Mouse (Mus musculus) neural tube, embryonic 13.5 days (tissue): ENCODE measurements around the gene Kcnma1. TPM values are rescaled to one million over a fixed set of nuclear protein-coding genes. Genes with fewer than 3 reads are reported as not detected.
A peak's percentile ranks its signal among the peaks of the same experiment; 100 is the strongest.

Source experiments
- ATAC-seq: fragments of 200-750 bp; cut with Nextera tagmentation; 2 replicates; pipeline ENCODE4 v1.8.0; 2017; ENCODE audit warnings: low read depth, mild to moderate bottlenecking, moderate TSS enrichment, moderate library complexity
- H3K27ac ChIP-seq: fragments of 300-500 bp; sonication (generic); replicated peaks from 2 replicates; pipeline ENCODE4 v1.5.1; 2015; ENCODE audit warnings: moderate library complexity, mild to moderate bottlenecking, inconsistent platforms
- H3K27me3 ChIP-seq: fragments of 300-500 bp; sonication (generic); 2 replicates; pipeline ENCODE4 v1.6.1; 2015; ENCODE audit warnings: mild to moderate bottlenecking, inconsistent platforms
- H3K36me3 ChIP-seq: fragments of 300-500 bp; sonication (generic); 2 replicates; pipeline ENCODE4 v1.6.1; 2015; ENCODE audit warnings: mild to moderate bottlenecking, inconsistent platforms
- H3K4me1 ChIP-seq: fragments of 300-500 bp; sonication (generic); replicated peaks from 2 replicates; pipeline ENCODE4 v1.6.1; 2015; ENCODE audit warnings: inconsistent platforms
- H3K4me2 ChIP-seq: fragments of 300-500 bp; sonication (generic); 2 replicates; pipeline ENCODE4 v1.6.1; 2015; ENCODE audit warnings: inconsistent platforms, mild to moderate bottlenecking, moderate library complexity
- H3K4me3 ChIP-seq: fragments of 300-500 bp; sonication (generic); 2 replicates; pipeline ENCODE4 v1.5.1; 2015; ENCODE audit warnings: mild to moderate bottlenecking, inconsistent platforms
- H3K9ac ChIP-seq: fragments of 300-500 bp; sonication (generic); 2 replicates; pipeline ENCODE4 v1.6.1; 2015; ENCODE audit warnings: moderate library complexity, mild to moderate bottlenecking, inconsistent platforms
- H3K9me3 ChIP-seq: fragments of 300-500 bp; sonication (generic); 2 replicates; pipeline ENCODE4 v1.6.1; 2016; ENCODE audit warnings: inconsistent platforms
- WGBS: fragments of 180-500 bp; shearing (Covaris S2); methylation state at CpG from one replicate; pipeline ENCODE4 v1.1.7; 2015; 5-methylcytosine and 5-hydroxymethylcytosine counted together
- polyA plus RNA-seq: library from polyadenylated mRNA; unstranded; fragments of >200 nt; fragmentation: Nextera tagmentation; extraction: Ambion mirVana; gene quantifications from 2 replicates; pipeline ENCODE4 v1.2.1, GENCODE M21; 2015

Gene Kcnma1
- polyA plus RNA-seq, 1 experiment from 2014 or later, result 13.1 TPM

DNA sequence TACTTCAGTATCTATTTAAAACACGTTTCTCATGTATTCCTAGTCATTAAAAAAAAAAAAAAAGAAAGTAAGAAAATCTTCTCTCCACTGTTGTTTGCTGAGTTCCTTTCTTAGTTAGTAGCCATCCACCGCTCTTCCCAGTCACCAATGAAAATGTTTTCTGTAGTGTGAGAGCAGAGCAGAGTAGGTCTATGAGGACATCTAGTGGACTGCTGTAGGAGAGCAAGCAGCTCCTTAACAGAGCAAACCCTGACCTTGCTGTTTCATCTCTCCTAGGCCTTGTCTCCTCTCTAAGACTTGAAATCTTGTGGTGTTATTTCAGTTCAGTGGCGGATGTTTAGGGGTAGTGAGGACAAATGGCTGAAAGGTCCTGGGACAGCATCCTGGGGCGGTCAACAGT lies 585.2 kb downstream of the Kcnma1 start:
- no peak for ATAC-seq
- Histone ChIP-seq H3K4me1 (no peaks in the 10 kb centered on the region; the same call in 1 of the 2 replicates), H3K4me2 (no peak overlapping the region), H3K4me3 (no peak overlapping the region), H3K9me3 (no peaks in the 10 kb centered on the region), H3K27me3 (peaks cover 5% of the 10 kb centered on the region; the same call in 1 of the 2 replicates), H3K36me3 (no peaks in the 10 kb centered on the region), H3K27ac (no peak overlapping the region), H3K9ac (no peak overlapping the region)
- WGBS, result 32% methylated on average over 4 of the region's 4 CpGs

DNA sequence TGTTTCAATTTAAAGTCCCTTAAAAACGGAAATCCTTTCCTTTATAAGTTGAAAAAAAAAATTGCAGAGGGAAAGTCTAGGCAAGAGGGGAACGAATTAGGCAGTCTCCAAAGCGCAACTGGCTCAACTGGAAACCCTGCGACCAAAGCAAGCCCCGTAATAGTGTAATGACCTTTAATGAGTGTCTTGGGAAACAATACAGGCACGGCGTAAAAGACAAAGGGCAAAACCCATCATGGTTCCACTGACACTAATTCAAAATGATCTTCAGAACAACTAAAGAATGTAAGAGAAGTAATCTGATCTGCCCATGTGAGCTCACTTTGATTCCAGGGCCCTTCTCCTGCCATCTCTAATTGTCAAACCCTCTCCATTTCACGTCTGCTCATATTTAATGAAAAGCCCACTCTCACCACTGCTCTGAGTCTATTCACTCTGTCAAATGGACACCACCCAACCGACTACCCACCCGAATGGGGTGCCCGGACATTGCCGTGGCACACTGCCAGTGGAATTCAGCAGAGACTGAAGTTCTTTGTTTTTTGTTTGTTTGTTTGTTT lies 591.7 kb downstream of the Kcnma1 start:
- Histone ChIP-seq H3K4me3 (no peak overlapping the region), H3K27me3 (no peaks in the 10 kb centered on the region), H3K4me2 (no peak overlapping the region), H3K9ac (no peak overlapping the region), H3K36me3 (no peaks in the 10 kb centered on the region), H3K9me3 (no peaks in the 10 kb centered on the region), H3K4me1 (no peaks in the 10 kb centered on the region; the same call in 1 of the 2 replicates), H3K27ac (no peak overlapping the region)
- ATAC-seq, result no peak
- 37% methylated on average over 12 of the region's 12 CpGs for WGBS

DNA sequence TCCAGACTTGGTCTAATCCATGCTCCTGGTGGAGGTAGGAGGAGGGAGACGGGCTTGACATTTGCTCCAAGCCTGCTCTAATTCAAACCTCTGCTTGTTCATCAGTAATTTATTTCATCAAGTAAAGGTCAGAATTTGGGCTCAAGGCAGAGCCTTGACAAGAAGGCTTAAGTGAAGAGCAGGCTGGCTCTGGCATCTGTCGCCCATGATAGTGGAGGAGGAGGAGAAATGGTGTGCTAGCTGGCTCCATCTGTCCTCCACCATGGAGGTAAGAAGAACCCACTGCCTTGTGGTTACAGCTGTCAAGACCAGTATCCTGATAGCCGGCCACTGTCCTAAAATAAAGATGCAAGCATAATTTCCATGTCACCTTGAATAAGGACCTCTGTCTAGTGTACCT lies 595.3 kb downstream of the Kcnma1 start:
- Histone ChIP-seq H3K4me1 (no peaks in the 10 kb centered on the region), H3K36me3 (no peaks in the 10 kb centered on the region), H3K4me3 (no peak overlapping the region), H3K9ac (no peak overlapping the region), H3K27me3 (no peaks in the 10 kb centered on the region), H3K9me3 (no peaks in the 10 kb centered on the region), H3K4me2 (no peak overlapping the region), H3K27ac (no peak overlapping the region)
- 83% methylated on average over 3 of the region's 3 CpGs for WGBS
- ATAC-seq, result no peak

DNA sequence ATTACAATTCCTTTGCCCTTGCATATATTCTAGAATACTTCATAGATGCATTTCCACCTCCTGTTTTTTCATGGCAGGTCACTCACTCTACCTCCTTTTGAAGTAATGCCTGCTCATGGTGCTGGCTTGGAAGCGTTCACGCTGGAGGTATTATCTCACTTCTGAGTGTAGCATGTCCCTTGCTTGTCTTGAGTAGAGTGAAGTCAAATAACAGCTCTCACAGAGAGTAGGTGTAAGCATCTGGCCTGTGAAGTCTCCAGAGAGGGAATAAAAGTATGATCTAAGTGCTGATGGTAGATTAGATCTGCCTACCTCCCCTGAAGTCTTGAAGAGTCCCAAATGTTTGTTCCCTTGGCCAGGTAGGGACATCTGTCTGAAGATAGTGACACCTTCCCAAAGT lies 607.2 kb downstream of the Kcnma1 start:
- H3K27ac ChIP-seq, result no peak overlapping the region
- no peaks in the 10 kb centered on the region for H3K36me3 ChIP-seq
- H3K9ac ChIP-seq, result no peak overlapping the region
- H3K9me3 ChIP-seq, result no peaks in the 10 kb centered on the region
- H3K4me1 ChIP-seq, result no peaks in the 10 kb centered on the region
- no peak for ATAC-seq
- WGBS, result 94% methylated on average over 2 of the region's 2 CpGs
- H3K27me3 ChIP-seq, result peaks cover 12% of the 10 kb centered on the region; the same call in 1 of the 2 replicates
- no peak overlapping the region for H3K4me3 ChIP-seq
- H3K4me2 ChIP-seq, result no peak overlapping the region

DNA sequence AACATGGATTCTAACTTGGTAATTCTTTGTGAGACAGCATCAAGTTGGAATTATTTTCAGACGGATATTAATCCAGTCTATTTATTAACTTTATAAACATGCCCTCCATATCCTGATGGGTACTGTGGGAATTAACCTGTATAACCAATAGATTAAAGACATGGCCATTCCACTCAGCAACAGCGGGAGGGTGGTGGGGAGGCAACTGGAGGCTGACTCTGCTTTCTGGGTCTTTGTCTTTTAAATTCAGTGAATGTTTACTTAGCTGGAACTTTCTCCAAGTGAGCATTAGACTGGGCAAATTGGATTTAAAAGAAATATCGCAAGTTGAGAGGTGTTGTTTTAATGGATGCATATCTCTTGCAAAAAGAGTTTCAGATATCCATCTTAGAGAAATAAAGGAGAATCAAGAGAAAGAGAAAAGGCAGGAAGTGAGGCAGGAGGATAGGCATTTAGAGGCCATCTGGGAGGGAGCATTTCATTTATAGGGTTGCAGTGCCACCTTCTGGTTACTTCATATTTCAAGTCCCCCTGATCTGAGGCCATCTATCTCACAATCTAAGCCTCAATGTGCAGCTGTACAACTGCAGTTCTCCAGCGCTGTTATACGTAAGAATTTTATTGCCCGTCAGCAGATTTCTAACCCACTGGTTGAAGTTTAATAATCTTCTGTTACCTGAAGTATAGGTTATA lies 613.4 kb downstream of the Kcnma1 start:
- Histone ChIP-seq H3K9ac (no peak overlapping the region), H3K9me3 (no peaks in the 10 kb centered on the region), H3K36me3 (no peaks in the 10 kb centered on the region), H3K4me1 (0 out of 2 replicates have a peak, but pooled peaks cover 3% of the 10 kb centered on the region), H3K27ac (no peak overlapping the region), H3K4me2 (no peak overlapping the region), H3K27me3 (peaks cover 13% of the 10 kb centered on the region; the same call in 1 of the 2 replicates), H3K4me3 (no peak overlapping the region)
- peak; percentile 77 for ATAC-seq
- 16% methylated on average over 6 of the region's 6 CpGs for WGBS

DNA sequence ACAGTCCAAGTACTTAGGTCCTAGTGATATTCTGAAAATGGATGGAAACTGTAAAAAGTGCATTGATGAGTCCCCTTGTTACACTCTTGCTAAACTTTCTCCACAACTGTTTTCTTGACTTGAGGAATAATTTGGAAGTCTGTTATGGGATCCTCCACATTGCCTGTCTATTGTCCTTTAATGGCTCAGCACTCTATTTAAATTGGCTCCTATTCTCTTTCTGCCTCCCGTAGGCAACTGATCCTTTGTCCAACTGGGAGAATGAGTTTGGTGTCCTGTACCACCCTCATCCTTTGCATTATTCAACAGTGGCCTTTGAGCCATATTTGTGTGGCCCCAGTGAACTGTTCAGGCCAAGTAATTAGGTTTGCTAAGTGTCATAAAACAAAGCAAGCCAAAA lies 616.6 kb downstream of the Kcnma1 start:
- Histone ChIP-seq H3K4me1 (0 out of 2 replicates have a peak, but pooled peaks cover 3% of the 10 kb centered on the region), H3K4me3 (no peak overlapping the region), H3K27ac (no peak overlapping the region), H3K27me3 (peaks cover 10% of the 10 kb centered on the region), H3K9ac (no peak overlapping the region), H3K9me3 (no peaks in the 10 kb centered on the region), H3K4me2 (no peak overlapping the region), H3K36me3 (no peaks in the 10 kb centered on the region)
- WGBS, result 9% methylated on average over 1 of the region's 1 CpGs
- no peak for ATAC-seq

DNA sequence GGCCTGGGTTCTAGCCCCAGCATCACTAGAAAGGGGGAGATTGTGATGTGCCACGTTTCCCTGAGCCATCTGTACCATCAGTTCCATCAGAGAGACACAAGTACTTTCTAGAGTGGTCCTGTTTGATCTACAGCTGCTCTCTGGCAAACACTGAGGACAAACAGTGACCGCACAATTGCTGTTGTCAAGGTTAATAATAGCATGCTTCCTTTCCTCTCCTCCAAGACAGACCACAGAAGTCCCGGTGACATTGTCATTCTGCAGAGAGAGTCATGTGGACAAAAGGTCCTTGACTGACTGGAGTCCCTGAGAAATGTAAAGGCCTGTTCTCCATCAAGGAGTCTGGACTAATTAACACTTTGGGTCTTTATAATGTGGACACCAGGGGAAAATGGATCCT lies 622.7 kb downstream of the Kcnma1 start:
- Histone ChIP-seq H3K27ac (no peak overlapping the region), H3K4me3 (no peak overlapping the region), H3K9ac (no peak overlapping the region), H3K4me1 (peaks cover 17% of the 10 kb centered on the region; the same call in 1 of the 2 replicates), H3K4me2 (no peak overlapping the region), H3K27me3 (peaks cover 3% of the 10 kb centered on the region), H3K36me3 (no peaks in the 10 kb centered on the region), H3K9me3 (no peaks in the 10 kb centered on the region)
- no peak for ATAC-seq
- 60% methylated on average over 3 of the region's 3 CpGs for WGBS

DNA sequence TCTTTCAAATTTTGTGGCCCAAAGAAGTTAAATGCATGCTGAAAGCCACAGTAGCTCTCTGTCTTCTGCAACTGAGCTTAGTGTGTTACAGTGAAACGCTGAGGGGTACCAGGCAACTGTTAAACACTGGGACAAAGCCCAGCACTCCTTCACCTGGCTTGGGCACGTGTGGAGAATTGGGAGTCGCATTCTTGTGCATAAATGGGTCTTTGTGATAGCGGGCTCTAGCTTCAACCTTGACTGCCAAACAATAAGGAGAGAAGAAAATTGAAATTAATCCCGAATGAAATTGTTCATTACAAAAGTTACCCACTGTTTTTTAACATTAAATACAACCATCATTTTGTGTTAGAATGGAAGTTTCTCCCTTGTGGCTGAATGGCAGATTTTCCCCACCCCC lies 623.5 kb downstream of the Kcnma1 start:
- H3K27ac ChIP-seq, result no peak overlapping the region
- H3K4me1 ChIP-seq, result peaks cover 22% of the 10 kb centered on the region
- WGBS, result 85% methylated on average over 5 of the region's 5 CpGs
- no peak for ATAC-seq
- no peaks in the 10 kb centered on the region for H3K36me3 ChIP-seq
- no peaks in the 10 kb centered on the region for H3K9me3 ChIP-seq
- H3K27me3 ChIP-seq, result peaks cover 3% of the 10 kb centered on the region
- H3K4me3 ChIP-seq, result no peak overlapping the region
- H3K9ac ChIP-seq, result no peak overlapping the region
- no peak overlapping the region for H3K4me2 ChIP-seq

DNA sequence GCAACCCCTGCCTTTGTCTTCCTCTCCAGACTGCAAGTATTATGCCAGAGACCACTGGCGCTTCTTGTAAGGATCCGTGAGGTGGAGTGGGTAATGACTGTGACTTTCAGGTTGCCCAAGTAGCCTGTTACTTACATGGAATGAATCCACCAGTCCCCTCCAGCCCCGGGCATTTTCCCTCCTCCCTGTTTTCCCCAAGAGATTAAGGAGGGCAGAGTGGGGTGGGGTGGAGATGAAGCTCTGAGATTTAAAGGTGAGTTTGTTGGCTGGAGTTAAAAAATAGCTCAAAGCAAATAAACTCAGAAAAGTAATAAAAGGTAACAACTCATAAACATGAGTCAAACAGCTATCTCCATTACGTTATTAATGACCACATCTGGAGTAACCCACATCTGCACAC lies 624.1 kb downstream of the Kcnma1 start:
- H3K9ac ChIP-seq, result no peak overlapping the region
- peaks cover 23% of the 10 kb centered on the region for H3K4me1 ChIP-seq
- no peaks in the 10 kb centered on the region for H3K36me3 ChIP-seq
- no peak overlapping the region for H3K4me3 ChIP-seq
- WGBS, result 50% methylated on average over 4 of the region's 4 CpGs
- ATAC-seq, result no peak
- no peak overlapping the region for H3K27ac ChIP-seq
- H3K27me3 ChIP-seq, result no peaks in the 10 kb centered on the region; the same call in 1 of the 2 replicates
- no peaks in the 10 kb centered on the region for H3K9me3 ChIP-seq
- H3K4me2 ChIP-seq, result no peak overlapping the region

DNA sequence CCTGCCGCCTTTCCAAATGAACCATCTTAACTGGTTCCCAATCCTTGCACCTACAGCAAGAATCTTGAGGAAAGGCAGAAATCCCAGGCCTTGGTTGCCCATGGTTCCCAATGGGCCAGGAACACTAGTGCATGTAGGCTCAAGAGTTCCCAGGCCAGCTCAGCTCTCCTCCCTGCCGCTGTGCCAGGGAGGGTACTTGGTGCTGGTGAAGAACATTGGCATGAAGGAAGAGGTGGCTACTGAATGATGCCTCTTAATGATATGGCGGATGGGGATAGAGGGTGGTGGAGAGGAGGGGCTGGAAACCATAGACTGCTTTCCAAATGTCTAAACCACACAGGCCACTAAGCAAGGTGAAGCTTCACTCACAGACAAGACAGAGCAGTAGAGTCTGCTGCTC lies 627.5 kb downstream of the Kcnma1 start:
- WGBS, result 98% methylated on average over 3 of the region's 3 CpGs
- Histone ChIP-seq H3K4me1 (peaks cover 23% of the 10 kb centered on the region), H3K9me3 (no peaks in the 10 kb centered on the region), H3K27me3 (no peaks in the 10 kb centered on the region; the same call in 1 of the 2 replicates), H3K27ac (no peak overlapping the region), H3K9ac (no peak overlapping the region), H3K36me3 (no peaks in the 10 kb centered on the region), H3K4me3 (no peak overlapping the region), H3K4me2 (no peak overlapping the region)
- no peak for ATAC-seq

DNA sequence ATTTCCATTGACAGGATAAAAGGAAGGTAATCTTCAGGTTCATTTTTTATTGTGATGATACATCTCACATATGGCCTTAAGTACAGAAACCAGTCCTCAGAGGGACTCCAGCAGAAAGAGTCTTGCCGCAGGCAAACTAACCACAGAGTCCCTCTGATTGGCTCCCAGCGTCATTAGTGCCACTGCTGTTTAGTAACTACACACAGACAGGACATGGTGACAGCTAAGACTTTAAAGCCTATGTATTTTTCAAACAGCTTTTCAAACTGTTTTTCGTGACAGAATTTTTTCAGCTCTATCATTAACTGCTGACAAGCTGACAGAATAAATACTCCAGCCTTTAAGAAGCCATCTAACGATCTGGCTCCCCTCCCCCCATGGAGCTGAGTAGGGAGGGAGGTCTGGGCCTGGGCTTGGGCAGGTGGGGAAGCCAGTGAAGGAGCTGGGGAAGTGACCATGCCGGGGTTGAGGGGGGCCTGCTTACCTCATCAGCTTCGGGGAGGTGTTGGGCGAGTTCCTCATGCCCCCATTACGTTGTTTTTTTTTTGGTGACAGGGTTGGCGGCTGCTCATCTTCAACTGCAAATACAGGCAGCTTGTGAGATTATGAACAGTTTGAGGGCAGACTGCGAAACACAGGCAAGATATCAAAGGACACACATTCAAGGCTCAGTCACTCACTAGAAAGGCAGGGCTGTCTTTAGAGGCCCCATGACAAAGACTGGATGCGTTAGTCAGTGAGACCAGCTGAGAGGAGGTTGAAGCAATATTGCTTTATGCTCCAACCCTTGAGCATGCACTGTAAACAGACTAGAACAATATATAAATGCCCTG lies 628.3 kb downstream of the Kcnma1 start:
- Histone ChIP-seq H3K27ac (0 out of 2 replicates have a peak overlapping the region, but pooled peaks have one; percentile 1), H3K4me3 (no peak overlapping the region), H3K4me2 (no peak overlapping the region), H3K4me1 (peaks cover 23% of the 10 kb centered on the region), H3K27me3 (no peaks in the 10 kb centered on the region; the same call in 1 of the 2 replicates), H3K36me3 (no peaks in the 10 kb centered on the region), H3K9ac (no peak overlapping the region), H3K9me3 (no peaks in the 10 kb centered on the region)
- 49% methylated on average over 11 of the region's 11 CpGs for WGBS
- ATAC-seq, result no peak
